Mouse (Mus musculus) heart, postnatal 25 days (tissue): ENCODE data around the gene Prph2. TPM values are rescaled to one million over a fixed set of nuclear protein-coding genes. Genes with fewer than 3 reads are reported as not detected.

ENCODE experiments used
- DNase-seq: peaks from one replicate; pipeline ENCODE4 v3.0.0; 2022; ENCODE audit warnings: low spot score
- intact Hi-C: fragments of 180-260 bp; cut with DNase I; formaldehyde crosslinking; loops from one replicate; pipeline ENCODE4 v1.15.1; 2025
- total RNA-seq, 2 experiments: library from RNA; stranded (reverse); gene quantifications; 2 replicates each; pipeline ENCODE4 v1.2.3; 2021

Prph2 gene
- total RNA-seq = not detected

DNA sequence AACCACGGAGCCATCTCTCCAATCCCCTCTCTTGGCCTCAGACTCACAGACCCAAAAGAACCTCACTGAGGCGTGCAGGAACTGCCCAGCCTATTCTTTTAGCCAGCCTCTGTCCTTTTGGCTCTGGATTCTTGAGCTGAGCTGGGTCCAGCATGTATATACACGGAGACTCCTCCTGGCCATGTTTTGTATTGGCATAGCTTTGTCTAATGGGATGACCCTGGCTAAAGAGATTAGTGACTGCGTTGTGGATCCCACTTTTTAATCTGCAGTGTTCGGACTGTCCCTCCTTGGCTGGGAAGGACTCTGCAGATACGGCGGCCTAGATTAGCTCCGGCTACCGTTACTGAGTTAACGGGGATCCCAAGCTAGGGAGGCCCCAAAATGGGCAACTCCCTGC is at the start of gene Prph2:
Gene Prph2, plus strand, starts transcription at position 274 of the 400 bp plus-strand sequence.
- intact Hi-C loops = no loop called here
- DNase-seq = no peak

DNA sequence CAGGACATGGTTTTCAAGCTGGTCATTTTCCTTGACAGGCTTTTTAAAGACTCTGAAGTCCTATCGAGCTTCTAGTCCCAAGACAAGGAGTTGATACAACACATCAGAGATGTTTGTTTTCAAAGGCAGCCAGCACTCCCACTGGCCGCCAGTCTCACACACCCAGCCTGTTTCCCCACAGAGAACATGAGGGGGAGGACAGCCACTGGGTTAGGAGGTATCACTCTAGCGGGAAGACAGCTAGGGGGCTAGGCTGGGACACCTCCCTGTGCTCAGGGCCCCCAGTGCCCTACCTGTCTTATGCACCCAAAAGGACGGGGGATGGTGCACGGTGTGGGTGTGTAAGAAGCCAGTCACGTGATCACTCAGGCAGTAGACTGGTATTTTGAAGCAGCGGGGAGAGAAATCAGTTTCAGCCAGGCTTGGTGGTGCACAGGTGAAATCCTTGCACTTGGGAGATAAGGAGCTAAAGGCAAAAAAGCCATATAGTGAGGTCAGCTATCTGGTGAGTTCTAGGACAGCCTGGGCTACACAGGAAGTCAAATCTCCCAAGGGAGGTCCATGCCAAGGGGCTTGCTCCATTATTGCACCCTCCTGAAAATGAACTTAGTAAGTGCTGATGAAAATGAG is 45.6 kb upstream of the Prph2 start:
- intact Hi-C loops = no loop called here

DNA sequence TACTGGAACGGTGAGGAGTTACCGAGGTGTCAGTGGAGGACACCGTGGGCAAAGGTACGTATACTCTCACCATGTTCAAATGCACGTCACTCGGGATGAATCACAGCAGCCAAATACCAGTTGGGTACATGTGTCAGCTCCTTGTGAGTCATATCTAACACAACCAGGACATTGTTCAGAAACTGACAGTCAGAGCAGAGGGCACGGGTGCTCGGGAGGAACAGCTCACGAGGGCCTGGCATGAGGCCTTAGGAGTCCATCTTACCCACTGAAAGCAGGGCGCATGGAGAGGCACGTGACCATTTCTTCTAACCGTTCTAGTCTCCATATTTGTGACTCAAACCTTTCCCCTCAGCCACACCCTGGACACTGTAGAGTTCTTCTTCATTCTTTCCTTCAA is 43.4 kb upstream of the Prph2 start:
- no peak for DNase-seq
- intact Hi-C loops = no loop called here

More for the DNA sequence above, 45.6 kb upstream of the Prph2 start:
- no peak for DNase-seq

DNA sequence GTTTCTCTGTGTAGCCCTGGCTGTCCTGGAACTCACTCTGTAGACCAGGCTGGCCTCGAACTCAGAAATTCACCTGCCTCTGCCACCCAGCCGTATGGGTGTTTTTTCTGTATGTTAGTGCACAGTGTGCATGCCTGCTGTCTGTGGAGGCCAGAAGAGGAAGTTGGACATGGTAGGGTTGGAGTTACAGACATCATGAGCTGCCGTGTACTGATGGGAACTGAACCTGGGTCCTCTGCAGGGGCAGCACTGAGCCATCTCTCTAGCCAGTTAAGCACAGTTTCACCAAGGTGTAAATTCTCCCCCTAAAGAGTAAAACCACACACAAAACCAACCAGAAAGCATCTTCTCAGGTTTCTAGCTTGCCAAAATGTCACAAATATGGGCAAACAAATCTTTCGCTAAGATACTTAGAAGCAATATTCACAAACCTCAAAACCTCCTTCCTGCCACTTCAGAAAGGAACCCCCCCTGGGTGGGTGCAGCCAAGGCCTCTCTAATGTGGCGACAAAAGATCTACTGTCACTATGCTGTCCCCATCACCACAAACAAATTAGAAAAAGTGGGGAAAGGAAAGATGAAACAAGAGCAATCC is 40.0 kb upstream of the Prph2 start:
- intact Hi-C loops = no loop called here
- no peak for DNase-seq

DNA sequence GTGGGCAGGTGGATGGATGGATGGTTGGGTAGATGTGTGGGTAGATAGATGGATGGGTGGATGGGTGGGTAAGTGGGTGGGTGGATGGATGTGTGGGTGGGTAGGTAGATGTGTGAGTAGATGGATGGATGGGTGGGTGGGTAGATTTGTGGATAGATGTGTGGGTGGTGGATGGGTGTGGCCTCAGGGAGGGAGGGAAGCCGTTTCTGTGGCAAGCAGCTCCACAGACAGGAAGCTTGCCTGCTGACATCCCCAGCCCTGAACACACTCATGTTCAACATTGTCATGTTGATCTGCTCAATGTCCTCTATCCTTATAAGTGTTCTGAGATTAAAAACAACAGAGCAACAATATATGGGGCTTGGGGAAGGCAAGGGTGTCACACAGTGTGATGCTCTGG is 39.3 kb upstream of the Prph2 start:
- DNase-seq = no peak
- intact Hi-C loops = no loop called here

DNA sequence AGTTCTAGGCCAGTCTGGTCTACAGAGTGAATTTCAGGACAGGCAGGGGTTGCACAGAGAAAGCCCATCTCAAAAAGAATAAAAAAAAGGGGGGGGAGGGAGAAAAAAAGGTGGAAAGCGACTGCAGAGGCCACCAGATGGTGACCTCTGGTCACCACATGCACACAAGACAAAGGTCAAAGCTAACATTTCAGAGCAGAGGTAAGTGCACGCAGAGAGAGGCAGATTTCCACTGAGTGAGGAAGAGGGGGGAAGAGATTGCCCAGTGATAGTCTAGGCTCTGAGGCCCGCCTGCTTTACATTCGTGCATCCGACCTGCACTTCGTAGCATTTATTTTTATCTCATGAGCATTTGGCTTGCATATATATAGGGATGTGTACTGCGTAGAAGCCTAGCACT is 37.5 kb upstream of the Prph2 start:
- intact Hi-C loops = no loop called here
- no peak for DNase-seq

DNA sequence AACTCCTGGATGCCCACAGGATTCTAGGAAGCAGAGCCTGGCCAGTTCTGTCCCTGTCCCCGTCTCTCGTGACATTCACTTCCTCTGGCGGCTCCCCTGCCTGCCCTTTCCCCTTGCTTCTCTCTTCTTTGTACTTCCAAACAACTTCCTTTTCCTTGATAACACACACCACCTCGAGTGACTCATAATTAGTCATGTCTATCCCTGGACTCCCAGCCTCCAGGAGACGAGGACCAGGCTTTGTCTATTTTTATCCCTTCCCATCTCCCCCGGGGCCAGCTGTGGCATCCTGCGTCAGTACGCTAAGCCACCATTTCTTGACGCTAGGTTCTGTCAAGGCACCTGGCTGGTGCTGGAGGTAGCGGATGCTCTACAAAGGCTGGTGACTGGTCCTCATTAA is 36.1 kb upstream of the Prph2 start:
- DNase-seq = peak; percentile 61
- intact Hi-C loops = no loop called here

DNA sequence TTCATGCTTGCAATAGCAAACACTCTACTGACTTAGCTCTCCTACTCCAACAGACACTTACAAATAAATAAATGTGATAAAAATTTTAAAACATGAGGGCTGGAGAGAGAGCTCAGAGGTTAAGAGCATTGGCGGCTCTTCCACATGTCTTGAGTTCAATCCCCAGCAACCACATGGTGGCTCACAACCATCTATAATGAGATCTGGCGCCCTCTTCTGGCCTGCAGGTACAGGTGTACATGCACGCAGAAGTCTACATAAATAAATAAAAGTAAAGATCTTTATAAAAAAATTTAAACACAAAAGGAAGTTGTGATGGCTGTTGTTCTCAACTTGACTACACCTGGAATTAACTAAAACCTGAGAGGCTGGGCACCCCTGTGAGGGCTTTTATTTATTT is 34.6 kb upstream of the Prph2 start:
- no peak for DNase-seq
- intact Hi-C loops = loop anchor here (2.0 to 5.0 kb wide), 2 partner anchors 15 to 48 kb away; no protein-coding TSS in a partner anchor

DNA sequence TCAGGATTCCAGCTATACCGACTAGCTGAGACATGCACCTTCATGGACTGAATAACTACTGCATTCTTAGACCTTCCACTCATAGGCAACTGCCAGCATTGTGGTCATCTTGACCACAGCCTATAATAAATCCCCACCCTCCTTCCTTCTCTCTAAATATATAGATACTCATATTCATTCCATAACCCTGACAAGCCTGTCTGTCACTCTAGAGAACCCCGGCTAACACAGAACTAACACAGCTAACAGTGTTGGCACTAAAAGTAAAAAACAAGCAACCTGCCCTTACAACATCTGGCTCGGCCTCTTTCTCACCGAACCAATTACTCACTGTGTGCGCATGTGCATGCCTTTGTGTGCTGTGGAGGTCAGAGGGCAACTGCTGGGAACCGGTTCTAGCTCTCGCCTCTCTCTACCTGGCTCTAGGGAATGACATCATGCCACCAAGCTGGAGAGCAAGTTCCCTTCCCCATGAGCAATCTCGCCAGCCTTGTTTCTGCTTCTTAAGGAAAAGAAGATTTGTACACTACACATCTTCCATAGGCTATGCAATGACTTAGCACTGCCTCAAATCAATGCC is 33.8 kb upstream of the Prph2 start:
- intact Hi-C loops = loop anchor here (2.0 to 5.0 kb wide), 2 partner anchors 16 to 49 kb away; no protein-coding TSS in a partner anchor
- DNase-seq = no peak

DNA sequence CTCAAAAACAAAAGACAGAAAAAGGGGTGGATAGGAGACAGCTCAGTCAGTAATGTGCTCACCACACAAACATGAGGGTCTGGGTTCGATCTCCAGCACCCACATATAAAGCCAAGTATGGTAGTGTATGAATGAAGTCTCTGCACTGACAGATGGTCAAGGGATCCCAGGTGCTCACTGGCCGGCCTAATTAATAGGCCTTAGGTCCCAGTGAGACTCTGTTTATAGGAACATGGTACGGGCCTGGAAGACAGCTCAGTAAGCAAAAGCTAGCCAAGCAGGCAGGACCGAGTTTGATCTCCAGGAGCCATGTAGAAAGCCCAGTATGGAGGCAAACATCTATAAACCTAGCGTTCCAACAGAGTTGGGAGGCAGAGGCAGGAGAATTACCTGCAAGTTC is 33.2 kb upstream of the Prph2 start:
- no peak for DNase-seq
- intact Hi-C loops = loop anchor here (2.0 to 5.0 kb wide), 2 partner anchors 16 to 50 kb away; no protein-coding TSS in a partner anchor

DNA sequence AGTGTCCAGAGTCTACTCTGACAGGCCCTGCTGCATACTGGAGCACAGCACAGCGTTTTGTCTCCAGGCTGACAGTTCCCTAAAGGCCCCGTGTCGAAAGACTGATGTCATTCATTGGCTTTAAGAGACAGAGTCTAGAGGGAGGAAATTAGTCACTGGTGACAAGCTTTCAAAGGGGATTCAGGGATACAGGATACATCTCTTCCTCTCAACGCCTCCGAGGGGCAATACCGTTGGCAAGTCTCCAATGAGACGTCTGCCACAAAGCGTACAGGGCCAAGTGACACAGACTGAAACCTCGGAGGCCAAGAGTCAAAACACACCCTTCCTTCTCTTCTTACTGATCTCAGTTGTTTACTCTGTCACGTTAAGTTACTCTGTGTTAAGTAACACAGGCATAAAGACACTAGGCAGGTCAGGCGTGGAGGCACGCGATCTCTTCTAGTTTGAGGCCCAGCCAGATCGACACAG is 30.4 kb upstream of the Prph2 start:
- intact Hi-C loops = loop anchor here (5.0 kb wide), 1 partner anchor 53 kb away; no protein-coding TSS in a partner anchor
- DNase-seq = peak; percentile 87

DNA sequence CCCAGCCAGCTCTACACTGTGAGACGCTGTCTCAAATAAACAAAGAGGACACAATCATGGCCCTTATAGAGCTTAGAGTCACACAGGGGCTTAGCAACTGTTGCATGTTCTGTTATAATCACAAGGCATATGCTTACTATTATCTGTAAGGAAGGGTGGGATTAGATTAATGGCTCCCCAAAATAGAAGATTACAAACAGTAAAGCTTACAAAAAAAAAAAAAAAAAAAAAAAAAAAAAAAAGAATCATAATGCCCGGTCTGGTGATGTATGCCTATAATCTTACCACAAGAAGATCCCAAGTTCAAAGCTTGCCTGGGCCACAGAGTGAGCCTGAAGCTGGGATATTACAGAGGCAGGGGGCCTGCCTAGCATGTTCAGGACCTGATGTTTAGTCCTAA is 29.9 kb upstream of the Prph2 start:
- intact Hi-C loops = no loop called here
- no peak for DNase-seq

DNA sequence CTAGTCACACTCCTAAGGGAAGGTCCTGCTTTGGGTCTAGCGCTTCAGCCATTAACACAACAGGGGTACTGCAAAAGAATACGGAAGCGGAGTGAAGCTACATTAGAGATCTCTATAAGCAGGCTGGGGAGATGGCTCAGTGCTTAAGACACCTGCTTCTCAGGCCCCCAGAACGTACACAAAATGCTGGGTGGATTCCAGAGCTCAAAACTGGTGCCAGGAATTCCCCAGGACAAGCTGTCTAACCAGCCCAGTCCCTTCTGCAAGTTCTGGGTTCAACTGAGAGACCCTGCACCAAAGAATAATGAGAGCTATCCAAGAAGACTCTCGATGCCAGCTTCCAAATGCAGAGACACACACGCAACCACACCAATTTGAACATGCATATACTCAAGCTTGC is 28.5 kb upstream of the Prph2 start:
- DNase-seq = no peak
- intact Hi-C loops = no loop called here

DNA sequence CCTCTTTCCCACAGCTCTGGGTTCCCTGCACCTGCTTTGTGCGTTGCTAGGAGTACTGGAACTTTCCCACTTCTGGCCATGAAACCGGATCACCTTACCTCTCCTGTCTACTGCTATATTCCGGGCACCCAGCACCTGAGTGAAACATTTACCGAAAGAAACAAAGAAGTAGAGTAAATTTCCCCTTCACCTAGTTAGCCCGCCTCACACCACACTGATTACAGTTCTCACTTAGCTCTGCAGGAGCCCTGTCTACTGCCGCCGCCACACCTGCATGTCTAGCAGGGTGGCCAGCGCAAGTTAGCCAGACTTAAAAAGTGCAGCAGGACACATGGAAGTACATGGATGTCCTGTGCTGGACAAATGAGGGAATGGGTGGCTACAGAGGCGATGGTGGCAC is 27.2 kb upstream of the Prph2 start:
- DNase-seq = no peak
- intact Hi-C loops = no loop called here

DNA sequence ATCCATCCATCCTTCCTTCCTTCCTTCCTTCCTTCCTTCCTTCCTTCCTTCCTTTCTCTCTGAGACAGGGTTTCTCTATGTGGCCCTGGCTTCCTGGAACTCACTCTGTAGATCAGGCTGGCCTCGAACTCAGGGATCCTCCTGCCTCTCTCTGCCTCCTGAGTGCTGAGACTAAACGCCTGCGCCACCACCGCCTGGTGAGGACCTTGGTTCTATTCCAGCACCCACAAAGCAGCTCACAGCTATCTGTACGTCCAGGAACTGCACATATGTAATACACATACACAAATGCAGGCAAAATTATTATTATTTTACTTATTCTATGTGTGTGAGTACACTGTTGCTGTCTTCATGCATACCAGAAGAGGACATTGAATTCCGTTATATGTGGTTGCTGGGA is 25.5 kb upstream of the Prph2 start:
- intact Hi-C loops = no loop called here
- no peak for DNase-seq

DNA sequence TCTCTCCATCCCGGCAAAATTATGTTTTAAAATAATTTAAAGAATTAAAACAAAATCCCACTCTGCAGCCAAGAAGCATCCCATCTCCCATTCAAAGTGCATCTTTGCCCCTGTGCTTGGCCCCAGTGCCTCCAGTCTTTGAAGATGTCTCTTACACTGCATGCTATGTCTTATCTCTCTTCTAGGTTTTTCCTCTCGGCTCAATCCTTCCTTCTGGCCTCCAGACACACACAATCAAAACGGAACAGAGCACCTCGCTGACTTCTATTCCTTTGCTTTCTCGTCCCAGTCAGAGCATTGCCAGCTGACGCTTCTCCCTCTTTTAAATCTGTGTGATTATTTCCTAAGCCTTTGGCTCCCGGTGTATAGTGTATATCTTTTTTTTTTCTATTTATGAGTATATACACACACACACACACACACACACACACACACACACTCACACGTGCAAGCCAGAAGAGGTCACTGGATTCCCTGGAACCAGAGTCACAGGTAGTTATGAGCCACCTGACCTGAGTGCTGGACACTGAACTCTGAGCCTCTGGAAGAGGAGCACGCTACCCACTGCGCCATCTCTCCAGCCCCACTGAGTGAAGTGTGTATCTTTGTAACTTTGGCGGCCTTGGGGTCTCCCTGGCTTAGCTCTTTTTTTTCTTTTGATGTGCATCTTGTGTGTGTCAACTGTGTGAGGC is 24.9 kb upstream of the Prph2 start:
- no peak for DNase-seq
- intact Hi-C loops = no loop called here

DNA sequence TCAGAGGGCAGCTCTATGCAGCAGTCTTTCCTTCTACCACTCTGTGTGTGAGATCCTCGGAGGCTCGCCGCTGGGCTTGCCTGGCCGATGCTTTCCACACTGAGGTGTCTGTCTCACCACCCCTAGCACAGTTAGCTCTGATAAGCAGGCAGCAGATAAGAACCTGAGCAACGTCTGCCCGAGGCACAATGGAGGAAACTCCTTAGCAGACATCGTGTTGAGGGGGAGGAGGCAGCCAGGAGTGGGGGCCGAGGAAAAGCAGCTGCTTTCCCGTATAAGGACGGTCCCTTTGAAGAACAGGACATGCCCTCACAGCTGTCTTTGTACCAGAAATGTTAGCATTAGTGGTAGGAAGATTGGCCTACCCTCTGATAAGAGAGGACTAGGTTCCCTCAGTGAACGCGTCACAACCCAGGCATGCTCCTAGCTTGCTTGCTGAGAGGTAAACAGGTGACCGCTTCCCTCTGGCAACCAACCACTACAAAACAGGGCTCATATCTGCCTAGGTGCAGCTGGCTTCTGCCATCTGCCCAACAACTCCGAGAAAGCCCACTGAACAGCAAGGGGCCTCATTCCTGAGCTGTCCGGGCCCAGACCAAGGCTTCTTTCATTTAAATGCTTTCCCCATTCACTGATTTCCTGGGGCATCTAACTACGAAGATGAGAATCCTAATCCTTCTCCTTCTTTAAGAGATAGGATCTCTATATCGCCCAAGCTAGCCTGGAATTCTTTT is 24.2 kb upstream of the Prph2 start:
- intact Hi-C loops = loop anchor here (2.0 kb wide), 1 partner anchor 103 kb away; the partner anchor contains the start of gene Rpl7l1
- no peak for DNase-seq

DNA sequence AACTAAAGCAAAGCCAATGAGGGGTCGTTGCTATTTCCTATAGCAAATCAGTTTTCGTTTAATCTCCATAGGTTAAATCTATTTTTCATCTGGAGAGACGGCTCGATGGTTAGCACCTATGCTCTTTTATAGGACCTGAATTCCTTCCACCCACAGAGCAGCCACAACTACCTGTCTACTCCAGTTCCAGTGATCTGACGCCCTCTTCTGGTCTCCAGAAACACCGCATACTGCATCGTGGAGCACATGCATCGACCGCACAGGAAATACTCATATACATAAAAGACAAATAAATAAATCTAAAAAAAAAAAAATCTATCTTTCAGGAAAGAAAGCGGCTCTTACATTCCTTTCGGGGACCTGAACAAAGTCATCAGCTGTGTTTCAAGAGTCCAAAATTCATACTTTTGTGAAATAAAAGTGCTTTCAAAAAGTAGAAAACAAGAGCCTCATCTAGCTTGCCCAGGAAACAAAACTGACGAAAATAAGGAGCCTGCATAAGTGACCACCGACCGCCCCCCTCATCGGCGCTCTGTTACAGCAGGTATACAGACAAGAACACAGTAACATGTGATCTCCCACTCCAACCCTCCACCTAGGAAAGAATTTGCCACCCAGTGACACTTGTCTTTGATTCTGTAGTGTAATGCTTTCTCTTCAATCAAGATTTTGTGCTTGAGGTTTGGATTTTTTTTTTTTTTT is 21.6 kb upstream of the Prph2 start:
- no peak for DNase-seq
- intact Hi-C loops = loop anchor here (2.0 kb wide), 1 partner anchor 34 kb away; no protein-coding TSS in a partner anchor

DNA sequence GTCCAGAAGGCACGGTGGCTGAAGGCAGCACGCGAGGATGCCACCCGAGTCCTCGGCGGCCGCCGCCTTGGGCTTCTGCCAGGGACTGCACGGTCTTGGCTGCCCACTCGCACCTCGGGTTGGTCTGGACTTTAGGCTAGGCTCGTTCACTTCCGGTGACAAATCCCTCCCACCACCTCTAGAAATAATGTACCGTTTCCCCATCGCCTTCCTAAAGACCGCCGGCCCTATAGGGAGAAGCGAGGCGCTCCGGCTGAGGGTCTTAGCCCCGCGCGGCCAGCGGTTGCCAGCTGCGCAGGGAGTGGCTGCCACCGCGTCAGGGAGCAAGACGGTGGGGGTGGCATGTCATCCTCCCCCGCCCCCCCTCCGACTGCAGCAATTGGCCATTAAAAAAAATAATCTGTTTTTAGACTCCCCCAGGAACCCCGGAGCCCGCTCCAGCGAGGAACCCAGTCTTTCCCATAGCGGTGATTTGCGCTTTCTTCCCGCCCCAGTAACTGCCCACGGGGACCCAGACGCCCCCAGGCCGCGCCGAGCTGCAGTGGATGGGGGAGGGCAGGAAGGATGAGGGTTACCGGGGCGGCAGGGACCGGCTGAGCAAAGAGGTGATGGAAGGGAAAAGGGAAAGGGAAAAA is 20.7 kb upstream of the Prph2 start:
- intact Hi-C loops = loop anchor here (2.0 kb wide), 1 partner anchor 35 kb away; no protein-coding TSS in a partner anchor
- peak; percentile 68 for DNase-seq
